Mouse (Mus musculus) testis, adult 2 months (tissue): ENCODE measurements around the gene Zfp423.

ENCODE experiments used
- CTCF ChIP-seq: fragments of 200-500 bp; IDR thresholded peaks from 2 replicates; pipeline ENCODE4 v1.5.1; 2012; ENCODE audit warnings: low read depth, mild to moderate bottlenecking, inconsistent platforms, low read length, moderate library complexity; ENCODE audit not compliant: control insufficient read depth, insufficient read depth, insufficient replicate concordance
- POLR2A ChIP-seq: fragments of 200-500 bp; IDR thresholded peaks from 2 replicates; pipeline ENCODE4 v1.6.1; 2012; ENCODE audit warnings: low read depth, mild to moderate bottlenecking, inconsistent platforms, low read length, moderate library complexity; ENCODE audit not compliant: control insufficient read depth

GRCm38 (mm10) chr8:87934175-87934574, 25.2 kb downstream of the Zfp423 start:
- no peak for TF ChIP-seq POLR2A
- no peak for TF ChIP-seq CTCF
